Mouse (Mus musculus) spleen, adult 2 months (tissue): ENCODE data around the gene Cacna1f. TPM values are rescaled to one million over a fixed set of nuclear protein-coding genes. Genes with fewer than 3 reads are reported as not detected.

ENCODE experiments used
- DNase-seq, 2 experiments: peaks; one replicate each; pipeline versions ENCODE4 v3.0.0 to v3.0.0-alpha.2; 2012 to 2021; ENCODE audit warnings: low spot score in 2 of 2, low read depth in 1 of 2
- H3K27ac ChIP-seq: fragments of 200-500 bp; 2 replicates; pipeline ENCODE4 v1.5.1; 2012; ENCODE audit warnings: low read length, inconsistent platforms; ENCODE audit not compliant: insufficient read depth
- H3K27me3 ChIP-seq: fragments of 200-500 bp; 2 replicates; pipeline ENCODE4 v1.6.1; 2012; ENCODE audit warnings: mild to moderate bottlenecking, moderate library complexity, low read length, inconsistent platforms; ENCODE audit not compliant: control insufficient read depth, insufficient read depth
- H3K36me3 ChIP-seq: fragments of 200-500 bp; 2 replicates; pipeline ENCODE4 v1.6.1; 2012; ENCODE audit warnings: mild to moderate bottlenecking, low read length, inconsistent platforms; ENCODE audit not compliant: control insufficient read depth, insufficient read depth
- H3K4me1 ChIP-seq: fragments of 200-500 bp; 2 replicates; pipeline ENCODE4 v1.6.1; 2011; ENCODE audit warnings: inconsistent platforms; ENCODE audit not compliant: control insufficient read depth, insufficient read depth, insufficient read length
- H3K4me3 ChIP-seq: fragments of 200-500 bp; 2 replicates; pipeline ENCODE4 v1.5.1; 2011; ENCODE audit warnings: mild to moderate bottlenecking, inconsistent platforms; ENCODE audit not compliant: insufficient read depth, insufficient read length; ENCODE audit errors: extremely low read depth
- CTCF ChIP-seq: fragments of 200-500 bp; IDR thresholded peaks from 2 replicates; pipeline ENCODE4 v1.5.1; 2011; ENCODE audit warnings: mild to moderate bottlenecking, inconsistent platforms; ENCODE audit not compliant: insufficient read depth, insufficient read length, insufficient replicate concordance; ENCODE audit errors: extremely low read depth
- POLR2A ChIP-seq: fragments of 200-500 bp; IDR thresholded peaks from 2 replicates; pipeline ENCODE4 v1.6.1; 2011; ENCODE audit warnings: low read depth, low read length, inconsistent platforms
- WGBS: fragments of 180-500 bp; shearing (Covaris S2); methylation state at CpG from one replicate; pipeline ENCODE4 v1.1.7; 2018; 5-methylcytosine and 5-hydroxymethylcytosine counted together
- polyA plus RNA-seq: library from polyadenylated mRNA; depleted of rRNA; stranded (reverse); fragments of >200 nt; gene quantifications from 2 replicates; pipeline ENCODE4 v1.2.3, GENCODE M21; 2012; rRNA removed

Gene Cacna1f
- polyA plus RNA-seq, 1 experiment, result 0.09 TPM

DNA sequence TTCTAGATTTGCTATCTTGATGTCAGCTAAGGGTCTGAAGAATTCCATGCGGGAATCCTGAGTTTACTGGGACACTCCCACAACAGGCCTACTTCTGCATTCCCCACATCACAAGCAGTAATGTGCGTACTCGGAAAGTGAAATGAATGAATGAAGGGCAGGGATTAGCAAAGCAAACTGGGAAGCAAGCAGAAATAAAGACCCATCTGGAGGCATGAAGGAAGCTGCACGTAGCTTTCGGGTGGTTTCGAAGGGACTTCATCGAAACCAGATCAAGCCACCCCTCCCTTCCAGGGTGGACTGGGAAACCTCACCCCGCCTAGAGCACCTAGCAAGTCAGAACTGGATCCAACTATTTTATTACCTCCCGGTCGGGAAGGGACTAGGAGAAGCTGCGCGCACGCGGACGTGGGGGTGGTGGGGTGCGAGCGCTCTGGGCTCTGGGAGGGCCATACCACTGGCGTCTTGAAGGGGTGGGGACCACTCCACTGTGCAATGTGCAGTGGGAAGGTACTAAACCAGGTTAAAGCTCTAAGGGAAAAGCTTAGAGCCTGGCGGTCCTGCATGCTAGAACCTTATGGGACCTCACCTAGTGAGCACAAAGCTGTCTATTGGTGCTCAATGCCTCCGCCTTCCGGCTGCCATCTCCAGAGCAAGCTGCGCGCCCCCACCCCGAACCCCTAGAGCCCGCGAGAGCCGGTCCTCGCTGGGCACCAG, 67.6 kb downstream of the Cacna1f start:
- Histone ChIP-seq H3K4me3 (peak overlapping the region; percentile 55), H3K36me3 (no peaks in the 10 kb centered on the region), H3K4me1 (peaks cover 7% of the 10 kb centered on the region; the same call in 1 of the 2 replicates), H3K27ac (peak overlapping the region; percentile 60), H3K27me3 (no peaks in the 10 kb centered on the region)
- no peak for TF ChIP-seq CTCF
- TF ChIP-seq POLR2A, result no peak
- 39% methylated on average over 28 of the region's 28 CpGs for WGBS
- DNase-seq, result peak in 1 of 2 experiments; percentile 15

DNA sequence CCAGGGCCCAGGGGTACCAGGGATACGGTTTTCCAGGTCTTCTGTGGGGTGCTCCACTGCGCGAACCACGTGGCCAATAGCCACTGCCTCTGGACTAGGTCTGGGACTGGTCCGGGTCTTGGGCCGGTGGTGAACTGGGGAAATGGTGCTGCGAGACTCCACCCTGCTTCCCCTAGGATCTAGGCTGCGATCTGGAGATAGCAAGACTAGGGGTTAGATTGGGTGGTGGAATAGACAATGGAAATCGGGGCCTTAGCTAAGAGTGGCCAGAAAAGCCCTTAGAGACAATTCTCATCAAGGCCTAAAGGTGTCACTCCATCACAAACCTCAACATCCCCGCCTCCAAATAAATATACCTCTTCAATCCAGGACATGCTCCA, 68.1 kb downstream of the Cacna1f start:
- TF ChIP-seq POLR2A (no peak), CTCF (no peak)
- Histone ChIP-seq H3K27me3 (no peaks in the 10 kb centered on the region), H3K4me3 (peak overlapping the region; percentile 55; the same call in 1 of the 2 replicates), H3K4me1 (peaks cover 7% of the 10 kb centered on the region; the same call in 1 of the 2 replicates), H3K27ac (peak overlapping the region; percentile 28; the same call in 1 of the 2 replicates), H3K36me3 (no peaks in the 10 kb centered on the region)
- WGBS, result 31% methylated on average over 10 of the region's 10 CpGs
- no peak for DNase-seq

- no peaks in the 10 kb centered on the region for H3K27me3 ChIP-seq
- no peak for DNase-seq
- no peak overlapping the region for H3K4me3 ChIP-seq
- TF ChIP-seq CTCF (no peak), POLR2A (no peak)
- no peak overlapping the region for H3K27ac ChIP-seq
- WGBS, result 36% methylated on average over 3 of the region's 3 CpGs
- H3K4me1 ChIP-seq, result peaks cover 4% of the 10 kb centered on the region; the same call in 1 of the 2 replicates
- no peaks in the 10 kb centered on the region for H3K36me3 ChIP-seq
Measured at GRCm38 (mm10) chrX:7678986-7679385, 72.1 kb downstream of the Cacna1f start.

GRCm38 (mm10) chrX:7679405-7680056, 72.6 kb downstream of the Cacna1f start:
- WGBS, result 23% methylated on average over 27 of the region's 27 CpGs
- peak; percentile 74 to 83 for DNase-seq
- no peaks in the 10 kb centered on the region for H3K36me3 ChIP-seq
- H3K4me1 ChIP-seq, result no peaks in the 10 kb centered on the region; the same call in 1 of the 2 replicates
- TF ChIP-seq POLR2A (no peak), CTCF (peak; percentile 60; the same call in 1 of the 2 replicates)
- H3K4me3 ChIP-seq, result peak overlapping the region; percentile 36
- H3K27ac ChIP-seq, result peak overlapping the region; percentile 41
- H3K27me3 ChIP-seq, result no peaks in the 10 kb centered on the region

DNA sequence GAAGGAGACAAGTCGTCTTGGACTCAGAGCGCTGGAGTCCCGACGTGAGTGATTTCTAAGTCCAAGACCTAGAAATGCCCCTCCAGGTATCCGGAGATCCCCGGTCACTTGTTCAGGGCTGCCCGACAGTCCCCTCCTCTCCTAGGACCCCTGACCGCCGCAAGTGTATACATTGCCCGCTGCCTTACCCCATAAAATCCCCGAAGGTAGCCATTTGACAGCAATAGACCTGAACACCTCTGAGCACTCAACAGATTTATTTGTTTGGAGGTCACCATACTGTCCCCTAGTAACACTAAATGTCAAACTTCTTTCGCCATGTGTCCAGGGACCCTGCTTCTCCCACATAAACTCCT, 73.2 kb downstream of the Cacna1f start:
- TF ChIP-seq CTCF (no peak), POLR2A (no peak)
- H3K4me1 ChIP-seq, result no peaks in the 10 kb centered on the region; the same call in 1 of the 2 replicates
- no peaks in the 10 kb centered on the region for H3K27me3 ChIP-seq
- no peak for DNase-seq
- 39% methylated on average over 12 of the region's 12 CpGs for WGBS
- no peak overlapping the region for H3K4me3 ChIP-seq
- H3K36me3 ChIP-seq, result no peaks in the 10 kb centered on the region
- H3K27ac ChIP-seq, result no peak overlapping the region

DNA sequence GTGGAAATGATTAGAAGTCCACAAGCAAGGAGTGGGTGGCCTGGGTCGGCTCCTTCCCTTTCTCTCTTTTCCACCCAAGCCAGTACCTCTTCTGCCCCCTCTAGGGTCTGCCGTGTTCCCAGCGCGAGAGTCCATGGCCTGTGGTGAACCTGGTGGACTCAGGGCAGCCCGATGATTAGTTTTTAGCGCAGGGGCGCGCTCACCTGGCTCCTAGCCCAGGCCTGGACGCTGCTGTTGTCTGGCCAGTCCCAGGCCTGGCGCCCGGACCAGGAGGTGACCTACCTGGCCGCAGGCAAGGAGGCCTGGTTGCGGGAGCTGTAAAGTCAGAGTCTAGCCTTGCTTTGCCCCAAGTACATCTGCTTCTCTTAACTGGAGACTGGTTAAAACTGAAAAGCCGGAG, 74.0 kb downstream of the Cacna1f start, which contains the start of gene Magix:
Gene Magix, minus strand, starts transcription at position 388 of the 400 bp plus-strand sequence.
- Histone ChIP-seq H3K36me3 (no peaks in the 10 kb centered on the region), H3K4me1 (no peaks in the 10 kb centered on the region; the same call in 1 of the 2 replicates), H3K27ac (no peak within 1 kb of the TSS), H3K27me3 (no peaks in the 10 kb centered on the region), H3K4me3 (no peak within 1 kb of the TSS)
- TF ChIP-seq CTCF, result no peak
- no peak for TF ChIP-seq POLR2A
- WGBS, result 79% methylated on average over 14 of the region's 14 CpGs
- no peak for DNase-seq

Other genes starting within 250 kb of the Cacna1f start
- 0.32 and 0.43 TPM in 2 replicates for gene Usp27x, start 231.3 kb upstream of the Cacna1f start, polyA plus RNA-seq
- 5.7 and 10.5 TPM in 2 replicates for gene Foxp3, start 33.4 kb upstream of the Cacna1f start, polyA plus RNA-seq
- gene Ppp1r3f, start 32.8 kb upstream of the Cacna1f start, polyA plus RNA-seq, result 4.0 and 6.8 TPM in 2 replicates
- gene Ccdc22, start 1.6 kb upstream of the Cacna1f start, polyA plus RNA-seq, result 15.1 and 19.9 TPM in 2 replicates
- gene Syp, start 31.4 kb downstream of the Cacna1f start, polyA plus RNA-seq, result 2.4 and 3.2 TPM in 2 replicates
- gene Prickle3, start 50.2 kb downstream of the Cacna1f start, polyA plus RNA-seq, result 27.1 and 30.6 TPM in 2 replicates
- gene Plp2, start 64.3 kb downstream of the Cacna1f start, polyA plus RNA-seq, result 88.2 and 90.0 TPM in 2 replicates
- 0.29 and 0.52 TPM in 2 replicates for gene Magix, start 74.2 kb downstream of the Cacna1f start, polyA plus RNA-seq
- 6.1 and 6.2 TPM in 2 replicates for gene Gpkow, start 90.0 kb downstream of the Cacna1f start, polyA plus RNA-seq
- gene Wdr45, start 107.2 kb downstream of the Cacna1f start, polyA plus RNA-seq, result 38.4 and 41.7 TPM in 2 replicates
- 0.13 and 0.75 TPM in 2 replicates for gene Gm45208, start 115.2 kb downstream of the Cacna1f start, polyA plus RNA-seq
- 26.0 and 33.7 TPM in 2 replicates for gene Praf2, start 121.4 kb downstream of the Cacna1f start, polyA plus RNA-seq
- gene Ccdc120, start 143.8 kb downstream of the Cacna1f start, polyA plus RNA-seq, result 1.6 and 1.7 TPM in 2 replicates
- 23.3 and 24.6 TPM in 2 replicates for gene Tfe3, start 155.5 kb downstream of the Cacna1f start, polyA plus RNA-seq
- 53.3 and 53.9 TPM in 2 replicates for gene Gripap1, start 182.7 kb downstream of the Cacna1f start, polyA plus RNA-seq
- 1.4 and 1.6 TPM in 2 replicates for gene Kcnd1, start 215.2 kb downstream of the Cacna1f start, polyA plus RNA-seq
- 54.8 and 61.6 TPM in 2 replicates for gene Otud5, start 234.3 kb downstream of the Cacna1f start, polyA plus RNA-seq